ENCODE assay signal across 15 mouse cellular contexts in genomic region chr2:112720715-112721114, GRCm38 (mm10).
DNase-seq lines count a peak whose midpoint lies in the region; ATAC-seq and TF ChIP-seq lines count a peak whose summit lies in the region.
"Had no signal": no experiment of that assay in that cellular context is flagged by ENCODE, and none has a peak within 500 bp of the region (broad histone marks: within the 10 kb centered on the region; RNA-seq: fewer than 3 reads in every experiment).

No protein-coding gene starts in this region.

- H3K9me3 ChIP-seq in forebrain, embryonic 13.5 days (replicated peaks) = no peaks in the 10 kb centered on the region
- H3K9me3 ChIP-seq in hindbrain, embryonic 16.5 days (ENCODE audit: control insufficient read depth, low read length) = no peaks in the 10 kb centered on the region
- H3K9me3 ChIP-seq in neural tube, embryonic 13.5 days = no peaks in the 10 kb centered on the region
- H3K9me3 ChIP-seq in stomach, postnatal 0 days (ENCODE audit: control insufficient read depth, low read length) = no peaks in the 10 kb centered on the region
- H3K9me3 ChIP-seq: liver, embryonic 15.5 days had no signal

- H3K27me3 ChIP-seq in forebrain, embryonic 13.5 days = no peaks in the 10 kb centered on the region
- H3K27me3 ChIP-seq in hindbrain, embryonic 16.5 days (replicated peaks; ENCODE audit: control insufficient read depth, insufficient read depth, low read length) = no peaks in the 10 kb centered on the region
- no peaks in the 10 kb centered on the region for H3K27me3 ChIP-seq in neural tube, embryonic 13.5 days
- no peaks in the 10 kb centered on the region for H3K27me3 ChIP-seq in stomach, postnatal 0 days (ENCODE audit: control insufficient read depth, insufficient read depth, low read length)
- H3K27me3 ChIP-seq: liver, embryonic 15.5 days had no signal

- peak; percentile 76 for DNase-seq in embryo, embryonic 10 days (ENCODE audit: low spot score)
- no peak for DNase-seq in thymus, postnatal 10 days (ENCODE audit: low spot score in 2 of 2)
- no peak for DNase-seq in cerebellum, adult 11-12 months
- no peak for DNase-seq in stomach, postnatal 0 days (ENCODE audit: low spot score)
- DNase-seq in lung, postnatal 10 days = no peak
- DNase-seq: heart, adult 18-20 months; heart, postnatal 14 days; kidney, adult 11 months; right cerebral cortex, postnatal 25 days had no signal

- TF ChIP-seq CTCF in stomach, postnatal 0 days (IDR thresholded peaks at IDR 0.05; ENCODE audit: low read depth) = no peak

- peak; percentile 77 for ATAC-seq in forebrain, embryonic 13.5 days
- ATAC-seq in hindbrain, embryonic 16.5 days = peak; percentile 85
- peak; percentile 91 for ATAC-seq in neural tube, embryonic 13.5 days (ENCODE audit: low read depth)
- no peak for ATAC-seq in stomach, postnatal 0 days (ENCODE audit: low FRiP score, low TSS enrichment)

- no peak for TF ChIP-seq EP300 in stomach, postnatal 0 days (optimal IDR thresholded peaks at IDR 0.05)

- WGBS in forebrain, embryonic 13.5 days = 9% methylated on average over 3 of the region's 3 CpGs
- 9% methylated on average over 3 of the region's 3 CpGs for WGBS in hindbrain, embryonic 16.5 days
- WGBS in neural tube, embryonic 13.5 days = 15% methylated on average over 3 of the region's 3 CpGs
- 42% methylated on average over 3 of the region's 3 CpGs for WGBS in stomach, postnatal 0 days

- H3K27ac ChIP-seq in forebrain, embryonic 13.5 days = peak overlapping the region; percentile 57; the same call in 1 of the 2 replicates
- no peak overlapping the region for H3K27ac ChIP-seq in hindbrain, embryonic 16.5 days (ENCODE audit: low read depth, low read length)
- H3K27ac ChIP-seq in neural tube, embryonic 13.5 days (replicated peaks) = peak overlapping the region; percentile 77
- H3K27ac ChIP-seq in stomach, postnatal 0 days (replicated peaks) = no peak overlapping the region
- H3K27ac ChIP-seq: layer of hippocampus, adult 2 months; liver, embryonic 15.5 days; macrophage had no signal

- H3K4me3 ChIP-seq in forebrain, embryonic 13.5 days = no peak overlapping the region
- no peak overlapping the region for H3K4me3 ChIP-seq in hindbrain, embryonic 16.5 days (ENCODE audit: low read length)
- no peak overlapping the region for H3K4me3 ChIP-seq in neural tube, embryonic 13.5 days
- H3K4me3 ChIP-seq in stomach, postnatal 0 days (ENCODE audit: low read depth, low read length) = no peak overlapping the region
- H3K4me3 ChIP-seq: layer of hippocampus, adult 2 months; liver, embryonic 15.5 days had no signal

- H3K4me1 ChIP-seq in forebrain, embryonic 13.5 days = peaks cover 4% of the 10 kb centered on the region; the same call in 1 of the 2 replicates
- H3K4me1 ChIP-seq in hindbrain, embryonic 16.5 days (ENCODE audit: control insufficient read depth, insufficient read depth, low read depth, low read length) = no peaks in the 10 kb centered on the region
- peaks cover 7% of the 10 kb centered on the region for H3K4me1 ChIP-seq in neural tube, embryonic 13.5 days (replicated peaks)
- no peaks in the 10 kb centered on the region for H3K4me1 ChIP-seq in stomach, postnatal 0 days (replicated peaks; ENCODE audit: control insufficient read depth, insufficient read depth)
- H3K4me1 ChIP-seq: liver, embryonic 15.5 days had no signal

- H3K9ac ChIP-seq in forebrain, embryonic 13.5 days = no peak overlapping the region
- H3K9ac ChIP-seq in hindbrain, embryonic 16.5 days (ENCODE audit: low read depth, low read length) = no peak overlapping the region
- H3K9ac ChIP-seq in neural tube, embryonic 13.5 days = no peak overlapping the region
- H3K9ac ChIP-seq in stomach, postnatal 0 days (ENCODE audit: low read length) = no peak overlapping the region
- H3K9ac ChIP-seq: liver, embryonic 15.5 days had no signal

- H3K4me2 ChIP-seq in forebrain, embryonic 13.5 days = no peak overlapping the region
- H3K4me2 ChIP-seq in hindbrain, embryonic 16.5 days (ENCODE audit: low read length) = no peak overlapping the region
- no peak overlapping the region for H3K4me2 ChIP-seq in neural tube, embryonic 13.5 days
- no peak overlapping the region for H3K4me2 ChIP-seq in stomach, postnatal 0 days (replicated peaks; ENCODE audit: low read depth)
- H3K4me2 ChIP-seq: liver, embryonic 15.5 days had no signal

- no peaks in the 10 kb centered on the region for H3K36me3 ChIP-seq in forebrain, embryonic 13.5 days (ENCODE audit: poor library complexity, severe bottlenecking)
- no peaks in the 10 kb centered on the region for H3K36me3 ChIP-seq in hindbrain, embryonic 16.5 days (ENCODE audit: control insufficient read depth, insufficient read depth, low read length)
- H3K36me3 ChIP-seq in neural tube, embryonic 13.5 days = no peaks in the 10 kb centered on the region
- H3K36me3 ChIP-seq in stomach, postnatal 0 days (ENCODE audit: control insufficient read depth, insufficient read depth, low read length) = no peaks in the 10 kb centered on the region
- H3K36me3 ChIP-seq: liver, embryonic 15.5 days had no signal

Comparison
In these comparisons a context has a peak if more than half of its experiments do, and no peak if none do; other contexts are left out.
1. H3K27ac ChIP-seq: peak in forebrain, embryonic 13.5 days (single experiment) and neural tube, embryonic 13.5 days (single experiment); none in hindbrain, embryonic 16.5 days (single experiment) and stomach, postnatal 0 days (single experiment).